10 mouse cellular contexts compared by ENCODE assay signal in genomic region chr8:120472230-120472629, GRCm38 (mm10).
DNase-seq lines count a peak whose midpoint lies in the region; ATAC-seq lines count a peak whose summit lies in the region.
"Had no signal": no experiment of that assay in that cellular context is flagged by ENCODE, and none has a peak within 500 bp of the region (broad histone marks: within the 10 kb centered on the region; RNA-seq: fewer than 3 reads in every experiment).

No protein-coding gene starts in this region.

- H3K4me2 ChIP-seq in heart, embryonic 13.5 days, result peak overlapping the region; percentile 59
- H3K4me2 ChIP-seq in forebrain, embryonic 15.5 days (replicated peaks), result peak overlapping the region; percentile 21
- peak overlapping the region; percentile 19; the same call in 1 of the 2 replicates for H3K4me2 ChIP-seq in midbrain, embryonic 13.5 days (replicated peaks)

- peaks cover 67% of the 10 kb centered on the region for H3K4me1 ChIP-seq in heart, embryonic 13.5 days
- peaks cover 54% of the 10 kb centered on the region for H3K4me1 ChIP-seq in forebrain, embryonic 15.5 days
- peaks cover 80% of the 10 kb centered on the region for H3K4me1 ChIP-seq in midbrain, embryonic 13.5 days (replicated peaks)

- 11% methylated on average over 16 of the region's 16 CpGs for WGBS in heart, embryonic 13.5 days
- whole genome bisulfite sequencing in forebrain, embryonic 15.5 days, result 27% methylated on average over 16 of the region's 16 CpGs
- WGBS in midbrain, embryonic 13.5 days, result 17% methylated on average over 16 of the region's 16 CpGs

- H3K9me3 ChIP-seq in heart, embryonic 13.5 days, result no peaks in the 10 kb centered on the region
- no peaks in the 10 kb centered on the region for H3K9me3 ChIP-seq in forebrain, embryonic 15.5 days
- no peaks in the 10 kb centered on the region for H3K9me3 ChIP-seq in midbrain, embryonic 13.5 days

- peak overlapping the region; percentile 65 for H3K9ac ChIP-seq in heart, embryonic 13.5 days
- peak overlapping the region; percentile 14; the same call in 1 of the 2 replicates for H3K9ac ChIP-seq in forebrain, embryonic 15.5 days (replicated peaks)
- H3K9ac ChIP-seq in midbrain, embryonic 13.5 days (replicated peaks), result peak overlapping the region; percentile 41; the same call in 1 of the 2 replicates

- no peaks in the 10 kb centered on the region for H3K36me3 ChIP-seq in heart, embryonic 13.5 days
- H3K36me3 ChIP-seq in forebrain, embryonic 15.5 days, result no peaks in the 10 kb centered on the region
- no peaks in the 10 kb centered on the region for H3K36me3 ChIP-seq in midbrain, embryonic 13.5 days

- peak overlapping the region; percentile 16 for H3K4me3 ChIP-seq in heart, embryonic 13.5 days
- H3K4me3 ChIP-seq in forebrain, embryonic 15.5 days, result no peak overlapping the region
- no peak overlapping the region for H3K4me3 ChIP-seq in midbrain, embryonic 13.5 days (replicated peaks)

- intact Hi-C loops in heart, postnatal 36 days (cut with DNase I), result loop anchor here (5.0 kb wide), 1 partner anchor 60 kb away; no protein-coding TSS in a partner anchor

- DNase-seq in heart, postnatal 36 days, result no peak
- DNase-seq in R1 (ENCODE audit: low read depth, low spot score), result peak; percentile 34
- DNase-seq in lung, postnatal 10 days, result no peak
- DNase-seq in urinary bladder, postnatal 14 days (ENCODE audit: low spot score), result no peak
- DNase-seq: kidney, postnatal 10 days had no signal

- ATAC-seq in heart, embryonic 13.5 days (ENCODE audit: extremely low read depth, insufficient number of reproducible peaks, low FRiP score, low TSS enrichment), result no peak
- ATAC-seq in forebrain, embryonic 15.5 days (replicated peaks), result no peak; the same call in 1 of the 2 replicates
- peak; percentile 31; the same call in 1 of the 2 replicates for ATAC-seq in midbrain, embryonic 13.5 days
- ATAC-seq in megakaryocyte, adult 5-6 weeks (ENCODE audit: poor library complexity, severe bottlenecking), result no peak

- H3K27me3 ChIP-seq in heart, embryonic 13.5 days (replicated peaks), result peaks cover 10% of the 10 kb centered on the region; the same call in 1 of the 2 replicates
- no peaks in the 10 kb centered on the region for H3K27me3 ChIP-seq in forebrain, embryonic 15.5 days
- H3K27me3 ChIP-seq in midbrain, embryonic 13.5 days, result no peaks in the 10 kb centered on the region

- peak overlapping the region; percentile 68 for H3K27ac ChIP-seq in heart, embryonic 13.5 days (replicated peaks)
- peak overlapping the region; percentile 90 for H3K27ac ChIP-seq in forebrain, embryonic 15.5 days (replicated peaks)
- H3K27ac ChIP-seq in midbrain, embryonic 13.5 days, result peak overlapping the region; percentile 82
- H3K27ac ChIP-seq: macrophage had no signal

Comparison
In these comparisons a context has a peak if more than half of its experiments do, and no peak if none do; other contexts are left out.
1. H3K9ac ChIP-seq: peak in every context shown above with its lines; median percentile 65 in heart, embryonic 13.5 days; 41 in midbrain, embryonic 13.5 days; 14 in forebrain, embryonic 15.5 days.